Mouse (Mus musculus) liver, adult 2 months (tissue): ENCODE results near the gene Adk.

ENCODE experiments used
- CTCF ChIP-seq: fragments of 200-500 bp; IDR thresholded peaks from 2 replicates; pipeline ENCODE4 v1.5.1; 2011; ENCODE audit warnings: low read depth, low read length, control low read depth
- POLR2A ChIP-seq: fragments of 200-500 bp; IDR thresholded peaks from 2 replicates; pipeline ENCODE4 v1.6.1; 2011; ENCODE audit warnings: low read length, control low read depth; ENCODE audit not compliant: insufficient read depth; ENCODE audit errors: extremely low read depth

DNA sequence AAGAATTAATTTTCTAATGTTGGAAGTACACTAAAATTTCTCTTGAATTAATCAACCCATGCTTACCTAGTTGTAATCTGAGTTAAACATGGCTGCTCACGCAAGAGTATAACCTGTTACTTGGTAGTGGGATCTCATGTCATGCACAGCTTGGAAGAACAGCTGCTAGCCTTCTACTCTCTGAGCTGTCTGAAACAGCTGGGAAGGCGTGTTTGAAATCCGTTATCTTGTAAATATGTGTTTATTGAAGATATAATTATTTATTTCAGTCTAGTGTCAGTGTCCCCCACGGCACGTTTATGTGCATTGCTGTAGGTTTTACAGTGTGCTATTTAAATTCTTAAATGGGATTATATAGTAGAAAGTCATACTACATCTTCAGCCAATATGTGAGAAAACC lies 188.7 kb downstream of the Adk start:
- no peak for TF ChIP-seq CTCF
- no peak for TF ChIP-seq POLR2A
